Mouse (Mus musculus) forebrain, embryonic 12.5 days (tissue): ENCODE measurements around the gene Dtx3l. TPM values are rescaled to one million over a fixed set of nuclear protein-coding genes. Genes with fewer than 3 reads are reported as not detected.

Source experiments
- ATAC-seq: fragments of 200-750 bp; cut with Nextera tagmentation; 2 replicates; pipeline ENCODE4 v1.8.0; 2017; ENCODE audit warnings: moderate TSS enrichment; ENCODE audit not compliant: low FRiP score
- H3K27ac ChIP-seq: fragments of 300-500 bp; sonication (generic); 2 replicates; pipeline ENCODE4 v1.5.1; 2016; ENCODE audit warnings: mild to moderate bottlenecking
- H3K27me3 ChIP-seq: fragments of 300-500 bp; sonication (generic); 2 replicates; pipeline ENCODE4 v1.6.1; 2016; ENCODE audit warnings: mild to moderate bottlenecking
- H3K36me3 ChIP-seq: fragments of 300-500 bp; sonication (generic); replicated peaks from 2 replicates; pipeline ENCODE4 v1.6.1; 2016; ENCODE audit warnings: mild to moderate bottlenecking
- H3K4me1 ChIP-seq: fragments of 300-500 bp; sonication (generic); 2 replicates; pipeline ENCODE4 v1.6.1; 2016
- H3K4me2 ChIP-seq: fragments of 300-500 bp; sonication (generic); 2 replicates; pipeline ENCODE4 v1.6.1; 2016; ENCODE audit warnings: mild to moderate bottlenecking, moderate library complexity
- H3K4me3 ChIP-seq: fragments of 300-500 bp; sonication (generic); replicated peaks from 2 replicates; pipeline ENCODE4 v1.5.1; 2016; ENCODE audit warnings: mild to moderate bottlenecking
- H3K9ac ChIP-seq: fragments of 300-500 bp; sonication (generic); 2 replicates; pipeline ENCODE4 v1.6.1; 2016; ENCODE audit warnings: mild to moderate bottlenecking
- H3K9me3 ChIP-seq: fragments of 300-500 bp; sonication (generic); 2 replicates; pipeline ENCODE4 v1.6.1; 2016
- WGBS: fragments of 180-500 bp; shearing (Covaris S2); methylation state at CpG from one replicate; pipeline ENCODE4 v1.1.7; 2016; 5-methylcytosine and 5-hydroxymethylcytosine counted together
- polyA plus RNA-seq: library from polyadenylated mRNA; unstranded; fragments of >200 nt; fragmentation: Nextera tagmentation; extraction: Ambion mirVana; gene quantifications from 2 replicates; pipeline ENCODE4 v1.2.1, GENCODE M21; 2016

The Dtx3l gene
- polyA plus RNA-seq, 1 experiment from 2014 or later: 4.8 TPM

- no peaks in the 10 kb centered on the region for H3K4me1 ChIP-seq
- no peaks in the 10 kb centered on the region for H3K36me3 ChIP-seq
- 83% methylated on average over 3 of the region's 3 CpGs for WGBS
- H3K4me2 ChIP-seq: no peak overlapping the region
- no peak for ATAC-seq
- H3K27me3 ChIP-seq: no peaks in the 10 kb centered on the region
- H3K4me3 ChIP-seq: no peak overlapping the region
- no peaks in the 10 kb centered on the region for H3K9me3 ChIP-seq
- no peak overlapping the region for H3K9ac ChIP-seq
- H3K27ac ChIP-seq: no peak overlapping the region
Measured at GRCm38 (mm10) chr16:35922301-35922895, 16.6 kb downstream of the Dtx3l start.

- H3K4me3 ChIP-seq: no peak overlapping the region
- no peaks in the 10 kb centered on the region for H3K36me3 ChIP-seq
- WGBS: 88% methylated on average over 2 of the region's 2 CpGs
- H3K4me2 ChIP-seq: no peak overlapping the region
- no peaks in the 10 kb centered on the region for H3K9me3 ChIP-seq
- no peak overlapping the region for H3K27ac ChIP-seq
- H3K9ac ChIP-seq: no peak overlapping the region
- no peak for ATAC-seq
- no peaks in the 10 kb centered on the region for H3K27me3 ChIP-seq
- H3K4me1 ChIP-seq: no peaks in the 10 kb centered on the region
Measured at GRCm38 (mm10) chr16:35921676-35922235, 17.2 kb downstream of the Dtx3l start.

GRCm38 (mm10) chr16:35918721-35919543 lies 20.0 kb downstream of the Dtx3l start:
- ATAC-seq: no peak
- no peak overlapping the region for H3K27ac ChIP-seq
- no peaks in the 10 kb centered on the region for H3K9me3 ChIP-seq
- no peaks in the 10 kb centered on the region for H3K27me3 ChIP-seq
- H3K9ac ChIP-seq: no peak overlapping the region
- no peaks in the 10 kb centered on the region for H3K4me1 ChIP-seq
- WGBS: 89% methylated on average over 6 of the region's 6 CpGs
- no peaks in the 10 kb centered on the region for H3K36me3 ChIP-seq
- no peak overlapping the region for H3K4me2 ChIP-seq
- H3K4me3 ChIP-seq: no peak overlapping the region

GRCm38 (mm10) chr16:35914301-35914700 lies 24.6 kb downstream of the Dtx3l start:
- no peaks in the 10 kb centered on the region for H3K36me3 ChIP-seq
- H3K27me3 ChIP-seq: no peaks in the 10 kb centered on the region
- no peak overlapping the region for H3K27ac ChIP-seq
- 0 out of 2 replicates have a peak, but pooled peaks cover 4% of the 10 kb centered on the region for H3K9me3 ChIP-seq
- H3K4me2 ChIP-seq: no peak overlapping the region
- no peaks in the 10 kb centered on the region for H3K4me1 ChIP-seq
- ATAC-seq: no peak
- no peak overlapping the region for H3K4me3 ChIP-seq
- WGBS: 72% methylated on average over 5 of the region's 5 CpGs
- H3K9ac ChIP-seq: no peak overlapping the region

GRCm38 (mm10) chr16:35913526-35913925 lies 25.4 kb downstream of the Dtx3l start:
- no peak for ATAC-seq
- Histone ChIP-seq H3K27ac (no peak overlapping the region), H3K4me2 (no peak overlapping the region), H3K4me1 (no peaks in the 10 kb centered on the region), H3K9me3 (0 out of 2 replicates have a peak, but pooled peaks cover 4% of the 10 kb centered on the region), H3K4me3 (no peak overlapping the region), H3K27me3 (no peaks in the 10 kb centered on the region), H3K36me3 (no peaks in the 10 kb centered on the region), H3K9ac (no peak overlapping the region)
- WGBS: 74% methylated on average over 1 of the region's 1 CpGs

- H3K27ac ChIP-seq: no peak overlapping the region
- no peak overlapping the region for H3K9ac ChIP-seq
- no peak overlapping the region for H3K4me3 ChIP-seq
- no peak for ATAC-seq
- 81% methylated on average over 3 of the region's 3 CpGs for WGBS
- H3K36me3 ChIP-seq: no peaks in the 10 kb centered on the region
- H3K9me3 ChIP-seq: 0 out of 2 replicates have a peak, but pooled peaks cover 4% of the 10 kb centered on the region
- no peaks in the 10 kb centered on the region for H3K27me3 ChIP-seq
- H3K4me2 ChIP-seq: no peak overlapping the region
- no peaks in the 10 kb centered on the region for H3K4me1 ChIP-seq
Measured at GRCm38 (mm10) chr16:35911449-35911848, 27.5 kb downstream of the Dtx3l start.

GRCm38 (mm10) chr16:35907432-35908201 lies 31.3 kb downstream of the Dtx3l start:
- H3K36me3 ChIP-seq: no peaks in the 10 kb centered on the region
- no peaks in the 10 kb centered on the region for H3K9me3 ChIP-seq
- 58% methylated on average over 4 of the region's 4 CpGs for WGBS
- no peak overlapping the region for H3K9ac ChIP-seq
- H3K4me1 ChIP-seq: no peaks in the 10 kb centered on the region
- H3K27me3 ChIP-seq: no peaks in the 10 kb centered on the region
- H3K4me3 ChIP-seq: no peak overlapping the region
- no peak for ATAC-seq
- H3K27ac ChIP-seq: no peak overlapping the region
- no peak overlapping the region for H3K4me2 ChIP-seq

- Histone ChIP-seq H3K27me3 (no peaks in the 10 kb centered on the region), H3K27ac (no peak overlapping the region), H3K36me3 (no peaks in the 10 kb centered on the region), H3K4me3 (no peak overlapping the region), H3K9me3 (no peaks in the 10 kb centered on the region), H3K9ac (no peak overlapping the region), H3K4me1 (no peaks in the 10 kb centered on the region), H3K4me2 (no peak overlapping the region)
- 87% methylated on average over 7 of the region's 7 CpGs for WGBS
- no peak for ATAC-seq
Measured at GRCm38 (mm10) chr16:35906887-35907286, 32.1 kb downstream of the Dtx3l start.

GRCm38 (mm10) chr16:35905819-35906485 lies 33.0 kb downstream of the Dtx3l start:
- Histone ChIP-seq H3K36me3 (no peaks in the 10 kb centered on the region), H3K9me3 (no peaks in the 10 kb centered on the region), H3K27ac (no peak overlapping the region), H3K9ac (no peak overlapping the region), H3K4me1 (no peaks in the 10 kb centered on the region), H3K4me2 (no peak overlapping the region), H3K27me3 (no peaks in the 10 kb centered on the region), H3K4me3 (no peak overlapping the region)
- 82% methylated on average over 6 of the region's 6 CpGs for WGBS
- ATAC-seq: no peak

GRCm38 (mm10) chr16:35905355-35905754 lies 33.6 kb downstream of the Dtx3l start:
- H3K27ac ChIP-seq: no peak overlapping the region
- no peaks in the 10 kb centered on the region for H3K4me1 ChIP-seq
- H3K27me3 ChIP-seq: no peaks in the 10 kb centered on the region
- no peaks in the 10 kb centered on the region for H3K9me3 ChIP-seq
- H3K4me3 ChIP-seq: no peak overlapping the region
- ATAC-seq: no peak
- H3K36me3 ChIP-seq: no peaks in the 10 kb centered on the region
- WGBS: 85% methylated on average over 3 of the region's 3 CpGs
- no peak overlapping the region for H3K9ac ChIP-seq
- H3K4me2 ChIP-seq: no peak overlapping the region

- Histone ChIP-seq H3K4me2 (no peak overlapping the region), H3K27ac (no peak overlapping the region), H3K9ac (no peak overlapping the region), H3K4me1 (no peaks in the 10 kb centered on the region), H3K9me3 (no peaks in the 10 kb centered on the region), H3K27me3 (no peaks in the 10 kb centered on the region), H3K4me3 (no peak overlapping the region), H3K36me3 (no peaks in the 10 kb centered on the region)
- 88% methylated on average over 4 of the region's 4 CpGs for WGBS
- ATAC-seq: no peak
Measured at GRCm38 (mm10) chr16:35904121-35904736, 34.7 kb downstream of the Dtx3l start.
